Mouse (Mus musculus) kidney, postnatal 4 days (tissue): ENCODE data around the gene 1700018B08Rik.

Experiments
- DNase-seq, 2 experiments: peaks; one replicate each; pipeline ENCODE4 v3.0.0; 2021; ENCODE audit warnings: mixed read lengths in 2 of 2

The 1700018B08Rik gene

GRCm38 (mm10) chr8:121544276-121544785 is at the start of gene 1700018B08Rik:
Gene 1700018B08Rik (minus strand): TSS chr8:121544320.
- DNase-seq = no peak

GRCm38 (mm10) chr8:121593293-121593692 is 49.2 kb upstream of the 1700018B08Rik start:
- no peak for DNase-seq

DNA sequence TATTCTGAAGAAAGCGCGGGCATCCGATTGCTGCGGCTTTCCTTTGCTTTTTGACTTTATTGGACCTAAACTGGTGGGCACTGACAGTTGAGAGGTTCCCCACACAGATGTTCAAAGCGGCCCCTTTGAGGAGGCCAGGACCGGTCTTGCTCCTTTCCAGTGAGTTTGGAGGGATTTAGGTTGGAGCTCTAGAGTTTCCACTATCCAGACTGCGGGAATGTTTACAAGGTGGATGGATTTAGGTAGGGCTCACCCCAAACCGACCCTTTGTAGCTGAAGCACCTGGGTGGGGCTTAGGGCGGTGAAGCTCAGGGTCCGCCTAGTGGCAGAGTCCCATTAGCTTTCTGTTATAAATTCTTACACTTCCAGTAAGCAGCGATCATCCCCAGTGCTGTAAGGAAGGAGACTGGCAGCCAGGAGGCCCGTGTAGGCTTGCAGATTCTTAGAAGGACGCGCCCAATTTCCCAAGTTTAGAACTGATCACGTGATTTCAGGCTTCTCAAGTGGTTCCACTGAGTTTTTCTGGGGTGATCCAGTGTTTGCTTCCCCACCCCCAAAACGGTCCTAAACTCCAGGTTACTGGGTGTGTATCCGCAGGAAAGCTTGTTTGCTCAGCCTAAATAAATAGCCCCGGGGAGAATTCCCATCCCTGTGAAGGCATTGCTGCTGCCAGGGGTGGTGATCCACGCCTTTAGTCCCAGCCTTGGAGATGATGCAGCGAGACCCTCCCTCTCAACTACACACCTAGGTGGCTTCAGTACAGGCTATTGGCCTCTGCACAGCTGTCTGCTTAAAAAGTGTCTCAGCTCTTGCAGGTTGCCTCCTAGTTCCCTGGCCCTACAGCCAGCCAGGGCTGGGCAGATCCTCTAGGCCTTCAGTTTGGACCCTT is 47.3 kb upstream of the 1700018B08Rik start:
- DNase-seq = peak; percentile 63 to 72

- DNase-seq = peak; percentile 95 to 96
Observed at GRCm38 (mm10) chr8:121590203-121591177, 46.4 kb upstream of the 1700018B08Rik start, which contains the start of gene Map1lc3b. Gene Map1lc3b (plus strand): TSS chr8:121590361.

DNA sequence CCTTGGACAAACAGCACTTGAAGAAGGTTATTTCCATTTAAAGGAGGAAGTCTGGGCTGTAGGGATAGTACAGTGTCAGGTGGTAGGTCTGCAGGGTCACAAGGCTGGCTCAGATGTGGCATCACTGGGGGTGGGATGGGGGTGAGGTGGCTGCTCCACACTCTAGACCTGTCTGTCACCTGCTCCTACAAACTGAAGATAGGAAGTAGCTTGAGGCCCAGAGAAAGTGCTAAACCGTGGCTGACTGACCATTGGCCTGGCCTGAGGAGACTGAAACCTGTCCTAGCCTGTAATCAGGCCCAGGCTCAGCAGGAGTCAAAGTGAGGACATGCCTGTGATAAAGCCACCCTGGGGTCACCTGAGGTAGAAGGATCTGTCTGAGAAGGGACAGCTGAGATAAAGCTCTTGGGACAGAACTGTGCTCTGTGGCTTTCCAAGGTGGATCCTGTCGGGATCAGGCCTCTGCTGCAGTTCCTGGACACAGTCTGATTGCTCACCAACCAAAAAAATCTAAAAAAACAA is 45.1 kb upstream of the 1700018B08Rik start:
- DNase-seq = no peak

DNA sequence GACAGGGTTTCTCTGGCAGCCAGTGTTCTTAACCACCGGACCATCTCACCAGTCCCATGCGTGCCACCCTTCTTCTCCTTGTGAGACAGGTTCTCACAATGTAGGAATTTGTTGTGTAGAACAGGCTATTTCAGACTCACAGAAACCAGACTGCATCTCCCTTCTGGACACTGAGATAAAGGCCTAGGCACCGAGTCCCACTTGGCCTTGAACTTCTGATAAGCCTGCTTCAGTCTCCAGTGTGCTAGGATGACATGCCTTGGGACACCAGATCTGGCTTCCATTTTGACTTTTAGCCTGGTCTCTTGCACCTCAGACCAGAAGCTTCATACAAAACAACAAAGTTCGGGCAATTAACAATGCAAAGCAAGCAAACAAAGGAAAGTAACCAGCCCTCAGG is 44.6 kb upstream of the 1700018B08Rik start:
- no peak for DNase-seq

DNA sequence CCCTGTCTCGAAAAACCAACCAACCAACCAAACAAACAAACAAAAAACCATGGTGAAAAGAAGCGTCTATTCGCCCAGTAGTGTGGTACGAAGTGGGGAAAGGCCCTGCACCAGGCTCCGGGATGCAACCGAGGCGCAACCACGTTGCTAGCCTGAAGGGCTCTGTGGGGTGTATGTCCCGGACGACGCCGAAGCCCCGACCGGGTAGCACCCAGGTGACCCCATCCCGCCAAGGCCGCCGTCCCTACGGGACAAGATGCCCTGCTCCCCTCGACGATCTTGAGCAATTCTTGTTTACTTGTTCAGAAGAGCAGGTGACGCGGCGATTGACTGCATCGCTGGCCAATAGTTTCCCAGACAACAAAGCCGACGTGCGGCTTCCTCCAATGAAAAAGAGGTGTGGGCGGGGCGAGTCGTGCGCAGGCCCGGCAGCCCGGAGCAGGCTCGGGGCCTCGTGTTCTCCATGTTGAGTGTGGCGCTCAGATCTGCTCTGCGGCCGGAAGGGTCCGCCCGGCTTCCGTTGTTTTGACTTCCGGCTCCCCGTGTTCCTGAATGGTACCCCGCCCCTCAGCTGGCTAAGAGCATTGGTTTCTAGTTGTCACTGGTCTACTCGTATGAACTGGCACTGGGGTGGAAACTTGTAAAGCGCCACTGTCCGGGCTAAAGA is 41.2 kb upstream of the 1700018B08Rik start:
- peak; percentile 100 for DNase-seq

GRCm38 (mm10) chr8:121584730-121585129 is 40.6 kb upstream of the 1700018B08Rik start:
- no peak for DNase-seq

DNA sequence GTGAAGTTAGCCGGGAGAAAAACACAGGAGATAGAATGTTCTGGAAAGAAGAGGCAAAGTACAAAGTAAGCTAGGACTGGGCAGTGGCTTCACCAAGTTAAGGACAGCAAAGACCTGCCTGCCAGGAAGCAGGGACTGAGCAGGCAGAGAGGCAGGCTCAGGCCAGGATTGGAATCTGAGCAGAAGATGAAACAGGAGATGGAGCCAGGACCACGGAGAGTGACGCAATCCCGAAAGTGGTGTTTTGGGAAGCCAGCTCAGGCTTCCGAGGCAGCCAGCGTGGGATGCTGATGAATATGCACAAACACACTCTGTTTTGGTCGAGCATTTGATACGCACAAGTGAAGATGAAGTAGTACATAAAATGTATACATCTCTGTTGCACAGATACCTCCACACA is 39.5 kb upstream of the 1700018B08Rik start:
- no peak for DNase-seq

DNA sequence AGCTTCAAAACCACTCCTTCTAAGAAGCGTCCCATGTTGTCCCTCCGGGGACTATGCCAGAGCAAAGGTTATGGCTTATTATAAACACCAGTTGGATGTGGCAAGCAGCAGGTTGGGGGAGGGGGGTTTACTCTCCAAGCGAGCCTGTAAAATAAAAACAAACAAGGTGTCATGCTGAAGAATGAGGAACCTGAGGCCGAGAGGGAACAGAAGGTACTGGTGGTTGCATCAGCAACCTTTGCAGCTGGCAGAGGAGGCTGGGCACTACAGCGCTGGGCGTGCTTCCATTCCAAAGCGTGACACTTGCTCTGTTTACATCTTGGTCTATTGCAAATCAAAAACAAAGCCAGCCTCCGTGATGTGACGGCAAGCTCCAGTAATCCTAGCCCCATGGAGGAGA is 36.3 kb upstream of the 1700018B08Rik start:
- DNase-seq = no peak

GRCm38 (mm10) chr8:121578676-121579451 is 34.7 kb upstream of the 1700018B08Rik start, which contains the start of gene Fbxo31:
Gene Fbxo31 (minus strand): TSS chr8:121578806.
- peak; percentile 98 to 99 for DNase-seq

DNA sequence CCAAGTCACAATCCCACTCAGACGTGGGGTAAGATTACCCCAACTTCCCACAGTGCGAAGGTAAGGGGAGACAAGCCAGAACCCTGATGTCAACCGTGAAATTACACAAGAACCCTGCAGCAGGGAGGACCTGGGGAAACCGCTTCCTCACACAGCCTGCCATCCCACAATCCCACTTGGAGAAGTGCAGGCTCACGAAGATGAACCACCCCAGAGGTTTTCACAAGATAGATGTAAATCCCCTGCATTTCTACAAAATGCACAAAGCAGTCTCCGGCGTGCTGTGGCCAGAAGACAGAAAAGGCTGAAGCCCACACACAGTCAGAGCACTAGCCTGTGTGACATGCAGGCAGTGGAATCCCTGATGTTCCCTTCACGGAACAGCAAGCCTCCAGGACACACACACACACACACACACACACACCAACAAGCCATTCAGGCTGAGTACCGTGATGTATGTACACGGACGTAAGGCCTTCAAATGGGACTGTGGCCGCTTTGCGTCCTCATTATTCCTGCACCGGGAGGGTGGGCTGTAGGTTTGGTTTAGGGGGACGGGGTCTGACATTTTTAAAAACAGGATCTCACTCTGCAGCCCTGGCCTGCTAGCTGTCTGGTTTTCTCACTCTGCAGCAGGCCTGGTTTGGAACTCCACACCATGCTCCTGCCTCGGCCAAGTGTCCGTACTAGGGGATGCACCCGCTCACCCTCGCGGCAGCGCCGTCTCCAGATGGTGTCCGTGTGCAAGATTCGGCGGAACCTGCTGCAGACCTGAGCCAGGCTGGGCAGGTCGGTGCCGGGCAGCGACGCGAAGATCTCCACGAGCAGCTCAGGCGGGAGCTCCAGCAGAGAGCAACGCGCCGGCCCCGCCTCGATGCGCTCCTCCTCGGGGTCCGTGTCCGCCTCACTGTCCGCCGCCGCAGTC is 33.9 kb upstream of the 1700018B08Rik start:
- peak; percentile 46 to 57 for DNase-seq

DNA sequence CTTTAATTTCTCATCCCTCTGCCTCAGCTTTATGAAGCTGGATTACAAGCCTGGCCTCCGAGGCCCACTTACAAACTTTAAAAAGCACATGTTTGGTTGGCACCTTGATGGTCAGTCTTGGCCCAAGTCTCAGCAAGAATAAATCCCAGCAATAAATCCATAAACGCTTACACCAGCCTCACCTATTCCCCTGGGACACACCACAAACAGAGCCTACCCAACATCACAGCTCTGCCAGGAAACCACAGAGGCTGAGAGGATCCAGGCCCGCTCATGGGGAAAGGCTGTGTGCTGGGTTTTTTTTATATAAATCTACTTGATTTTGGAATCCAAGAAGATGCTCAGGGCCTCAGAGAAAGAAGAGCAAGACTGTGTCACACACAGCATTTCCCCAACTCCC is 31.5 kb upstream of the 1700018B08Rik start:
- DNase-seq = no peak

DNA sequence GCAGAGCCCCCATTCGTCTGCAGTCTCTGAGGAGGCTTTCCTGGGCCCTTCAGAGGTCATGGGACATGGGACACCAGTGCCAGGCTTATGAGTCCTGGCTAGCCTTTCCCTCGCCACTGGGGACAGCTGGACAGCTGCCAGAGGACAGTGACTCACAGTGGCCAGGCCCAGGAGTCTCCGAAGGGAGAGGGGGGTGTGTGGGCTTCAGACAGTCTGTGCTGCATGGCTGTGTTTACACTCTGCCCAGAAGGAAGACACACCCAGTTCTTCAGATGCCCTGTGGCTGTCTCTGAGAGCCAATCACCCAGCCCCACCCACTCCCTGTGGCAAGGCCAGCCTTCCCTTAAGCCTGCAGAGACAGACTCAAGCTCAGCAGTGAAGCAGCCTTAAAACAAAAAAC is 29.2 kb upstream of the 1700018B08Rik start:
- peak; percentile 63 to 73 for DNase-seq

DNA sequence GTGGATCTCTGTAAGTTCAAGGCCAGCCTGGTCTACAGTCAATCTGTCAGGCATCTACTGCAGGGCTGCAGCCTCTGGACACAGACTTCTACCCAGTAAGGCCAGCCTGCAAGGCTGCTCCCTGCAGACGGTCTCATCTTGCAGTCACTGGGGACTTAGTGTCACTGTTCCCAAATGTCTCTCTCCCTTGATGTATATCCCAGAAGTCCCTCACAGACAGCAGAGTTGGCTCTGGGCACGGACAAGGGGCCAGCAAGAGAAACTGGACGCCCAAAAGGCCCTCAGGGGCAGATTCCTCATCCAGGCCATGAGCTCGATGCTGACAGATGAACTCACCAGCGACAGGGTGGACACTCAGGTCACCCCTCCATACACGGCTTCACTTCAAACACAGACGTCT is 28.0 kb upstream of the 1700018B08Rik start:
- DNase-seq = no peak

- no peak for DNase-seq
Observed at GRCm38 (mm10) chr8:121570801-121571200, 26.7 kb upstream of the 1700018B08Rik start.

- DNase-seq = no peak
Observed at GRCm38 (mm10) chr8:121570335-121570734, 26.2 kb upstream of the 1700018B08Rik start.

GRCm38 (mm10) chr8:121568321-121568720 is 24.2 kb upstream of the 1700018B08Rik start:
- DNase-seq = no peak

DNA sequence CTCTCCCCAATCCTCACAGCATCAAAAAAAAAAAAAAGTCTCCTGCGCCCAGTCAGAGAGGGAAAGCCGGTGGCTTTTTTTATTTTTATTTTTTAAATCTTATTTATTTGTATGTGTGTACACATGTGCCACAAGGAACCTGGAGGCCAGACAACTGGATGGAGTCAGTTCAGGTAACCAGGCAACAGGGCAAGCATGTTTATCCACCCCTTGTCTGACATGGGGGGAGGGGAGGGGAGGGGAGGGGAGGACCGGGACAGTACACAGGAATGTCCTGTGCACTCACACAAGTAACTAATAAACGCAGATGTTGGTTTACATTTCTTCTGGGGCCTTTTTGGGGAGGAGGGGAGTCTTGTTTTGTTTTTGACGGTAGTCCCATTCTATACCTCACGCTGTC is 19.6 kb upstream of the 1700018B08Rik start:
- DNase-seq = no peak

GRCm38 (mm10) chr8:121562941-121563351 is 18.8 kb upstream of the 1700018B08Rik start:
- no peak for DNase-seq
